Mouse (Mus musculus): ENCODE measurements around the gene Gm20897.
"Not testable (repeated sequence)": the region's sequence is repeated elsewhere in the genome, so short reads cannot be mapped to it uniquely, and the experiment has no call there.

Gene Gm20897

DNA sequence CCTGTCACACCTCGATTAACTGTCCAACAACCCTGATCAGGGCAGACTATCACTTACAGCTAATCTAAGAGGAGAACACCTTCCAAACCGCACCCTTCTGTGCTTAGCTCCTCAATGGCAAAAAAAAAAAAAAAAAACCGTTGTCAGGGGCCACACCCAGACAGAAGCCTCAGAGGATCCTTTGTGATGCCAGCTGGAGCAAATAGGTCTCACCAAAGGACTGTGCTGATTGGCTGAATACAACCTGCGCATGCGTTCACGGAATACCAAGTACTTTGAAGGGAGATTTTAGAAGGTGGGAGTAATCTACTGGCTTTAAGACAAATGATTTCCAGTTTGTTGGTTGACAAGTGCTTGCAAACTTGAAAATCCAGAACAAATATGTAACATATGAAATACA, at the start of gene Gm20897:
Gene Gm20897, minus strand, starts transcription at position 101 of the 400 bp plus-strand sequence.
- DNase-seq (ENCODE audit: low spot score) = not testable (repeated sequence)
